Mouse (Mus musculus) liver, adult 2 months (tissue): ENCODE measurements around the gene Nav2. TPM values are rescaled to one million over a fixed set of nuclear protein-coding genes. Genes with fewer than 3 reads are reported as not detected.

Experiments
- DNase-seq: peaks from one replicate; pipeline ENCODE4 v3.0.0-alpha.2; 2011; ENCODE audit warnings: low read depth, low spot score; ENCODE audit errors: extremely low read depth
- H3K27ac ChIP-seq: fragments of 200-500 bp; replicated peaks from 2 replicates; pipeline ENCODE4 v1.5.1; 2012; ENCODE audit warnings: low read depth, mild to moderate bottlenecking, control low read depth, inconsistent platforms, low read length; ENCODE audit not compliant: insufficient read depth
- H3K27me3 ChIP-seq: fragments of 200-500 bp; 2 replicates; pipeline ENCODE4 v1.6.1; 2012; ENCODE audit warnings: mild to moderate bottlenecking, moderate library complexity, low read length, inconsistent platforms; ENCODE audit not compliant: control insufficient read depth, insufficient read depth
- H3K36me3 ChIP-seq: fragments of 200-500 bp; 2 replicates; pipeline ENCODE4 v1.6.1; 2012; ENCODE audit warnings: low read length, inconsistent platforms; ENCODE audit not compliant: control insufficient read depth, insufficient read depth
- H3K4me1 ChIP-seq: fragments of 200-500 bp; 2 replicates; pipeline ENCODE4 v1.6.1; 2011; ENCODE audit warnings: low read length; ENCODE audit not compliant: control insufficient read depth, insufficient read depth
- H3K4me3 ChIP-seq: fragments of 200-500 bp; 2 replicates; pipeline ENCODE4 v1.5.1; 2011; ENCODE audit warnings: low read depth, mild to moderate bottlenecking, control low read depth, low read length, moderate library complexity; ENCODE audit not compliant: insufficient read depth
- H3K79me2 ChIP-seq: fragments of 200-500 bp; 2 replicates; pipeline ENCODE4 v1.6.1; 2012; ENCODE audit warnings: inconsistent platforms, mild to moderate bottlenecking, low read length, moderate library complexity; ENCODE audit not compliant: control insufficient read depth, insufficient read depth
- H3K9ac ChIP-seq: fragments of 200-500 bp; 2 replicates; pipeline ENCODE4 v1.6.1; 2012; ENCODE audit warnings: low read depth, mild to moderate bottlenecking, control low read depth, inconsistent platforms, low read length
- CTCF ChIP-seq: fragments of 200-500 bp; IDR thresholded peaks from 2 replicates; pipeline ENCODE4 v1.5.1; 2011; ENCODE audit warnings: low read depth, low read length, control low read depth
- POLR2A ChIP-seq: fragments of 200-500 bp; IDR thresholded peaks from 2 replicates; pipeline ENCODE4 v1.6.1; 2011; ENCODE audit warnings: low read length, control low read depth; ENCODE audit not compliant: insufficient read depth; ENCODE audit errors: extremely low read depth
- WGBS: fragments of 180-500 bp; shearing (Covaris S2); methylation state at CpG from one replicate; pipeline ENCODE4 v1.1.7; 2018; 5-methylcytosine and 5-hydroxymethylcytosine counted together
- polyA plus RNA-seq: library from polyadenylated mRNA; depleted of rRNA; stranded (reverse); fragments of >200 nt; gene quantifications from 2 replicates; pipeline ENCODE4 v1.2.3, GENCODE M21; 2012
- total RNA-seq: library from RNA; depleted of rRNA; stranded (reverse); fragments of >200 nt; gene quantifications from 2 replicates; pipeline ENCODE4 v1.2.3, GENCODE M21; 2014

Nav2 gene
- total and polyA plus RNA-seq, 2 experiments, result 11.1 to 17.6 TPM

DNA sequence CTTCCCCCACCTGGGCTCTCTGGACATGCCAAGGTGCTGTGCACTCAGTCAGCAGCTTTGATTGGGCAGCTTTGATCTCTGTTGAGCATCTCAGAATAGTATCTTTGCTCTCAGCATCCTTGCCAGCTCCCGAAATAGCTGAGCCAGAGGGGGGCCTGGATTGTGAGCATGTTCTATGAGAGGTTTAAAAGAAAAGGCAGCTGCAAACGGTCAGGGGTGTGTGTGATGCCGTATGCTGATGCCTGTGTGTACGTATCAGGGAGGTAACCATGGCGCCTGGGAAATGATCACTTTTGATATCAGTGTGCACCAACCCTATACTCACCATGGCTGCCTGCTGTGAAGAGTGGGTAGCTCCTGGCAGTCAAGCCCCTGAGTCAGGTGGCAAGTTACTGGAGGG lies 275.2 kb downstream of the Nav2 start:
- no peak for TF ChIP-seq POLR2A
- no peak for TF ChIP-seq CTCF
- 86% methylated on average over 5 of the region's 5 CpGs for WGBS

DNA sequence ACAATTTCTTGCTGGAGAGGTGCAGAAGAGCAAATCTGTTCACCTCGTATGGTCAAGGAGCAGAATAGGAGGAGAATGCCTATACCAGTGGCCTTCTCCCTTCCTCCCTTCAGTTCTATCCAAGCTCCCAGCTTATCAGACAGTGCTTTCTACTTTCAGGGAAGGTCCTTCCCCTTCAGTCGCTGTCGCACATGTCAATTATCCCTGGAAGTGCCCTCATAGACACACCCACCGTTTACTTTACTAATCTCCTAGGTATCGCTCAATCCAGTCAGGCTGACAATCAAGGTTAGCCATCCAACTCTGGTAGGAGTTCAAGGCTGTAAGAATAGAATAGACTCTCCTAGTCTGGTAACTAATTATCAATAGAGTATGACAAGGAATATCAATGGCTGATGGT lies 277.5 kb downstream of the Nav2 start:
- Histone ChIP-seq H3K36me3 (no peaks in the 10 kb centered on the region), H3K27me3 (no peaks in the 10 kb centered on the region)
- 65% methylated on average over 5 of the region's 5 CpGs for WGBS

More for the DNA sequence above, 275.2 kb downstream of the Nav2 start:
- H3K4me3 ChIP-seq, result no peak overlapping the region
- H3K79me2 ChIP-seq, result no peaks in the 10 kb centered on the region
- no peaks in the 10 kb centered on the region for H3K36me3 ChIP-seq
- H3K4me1 ChIP-seq, result no peaks in the 10 kb centered on the region
- no peak for DNase-seq
- no peak overlapping the region for H3K9ac ChIP-seq
- no peak overlapping the region for H3K27ac ChIP-seq
- H3K27me3 ChIP-seq, result no peaks in the 10 kb centered on the region

DNA sequence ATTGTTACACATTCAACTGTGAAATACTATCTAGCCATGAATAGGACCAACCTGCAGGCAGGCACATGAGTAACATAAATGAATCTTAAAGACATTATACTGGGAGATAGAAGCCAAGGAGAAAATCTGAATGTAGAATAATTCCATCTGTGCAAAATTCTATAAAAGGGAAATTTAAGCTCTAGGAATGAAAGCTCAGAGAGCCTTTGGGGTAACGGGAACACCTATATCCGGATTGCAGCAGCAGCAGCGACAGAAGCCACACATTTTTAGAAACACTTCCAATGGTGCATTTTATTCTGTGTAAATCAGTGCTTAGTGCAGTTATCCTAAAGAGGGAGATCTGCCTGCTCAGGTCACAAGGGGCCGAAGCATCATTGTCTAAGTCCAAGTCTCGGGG lies 280.8 kb downstream of the Nav2 start:
- Histone ChIP-seq H3K4me1 (no peaks in the 10 kb centered on the region), H3K27me3 (no peaks in the 10 kb centered on the region), H3K4me3 (no peak overlapping the region), H3K36me3 (no peaks in the 10 kb centered on the region), H3K9ac (no peak overlapping the region), H3K27ac (no peak overlapping the region), H3K79me2 (no peaks in the 10 kb centered on the region)
- DNase-seq, result no peak
- WGBS, result 91% methylated on average over 5 of the region's 5 CpGs
- no peak for TF ChIP-seq POLR2A

More for the DNA sequence above, 277.5 kb downstream of the Nav2 start:
- H3K9ac ChIP-seq, result no peak overlapping the region
- H3K27ac ChIP-seq, result no peak overlapping the region
- H3K4me3 ChIP-seq, result no peak overlapping the region
- no peak for TF ChIP-seq POLR2A
- no peak for TF ChIP-seq CTCF
- H3K79me2 ChIP-seq, result no peaks in the 10 kb centered on the region
- DNase-seq, result no peak
- no peaks in the 10 kb centered on the region for H3K4me1 ChIP-seq

DNA sequence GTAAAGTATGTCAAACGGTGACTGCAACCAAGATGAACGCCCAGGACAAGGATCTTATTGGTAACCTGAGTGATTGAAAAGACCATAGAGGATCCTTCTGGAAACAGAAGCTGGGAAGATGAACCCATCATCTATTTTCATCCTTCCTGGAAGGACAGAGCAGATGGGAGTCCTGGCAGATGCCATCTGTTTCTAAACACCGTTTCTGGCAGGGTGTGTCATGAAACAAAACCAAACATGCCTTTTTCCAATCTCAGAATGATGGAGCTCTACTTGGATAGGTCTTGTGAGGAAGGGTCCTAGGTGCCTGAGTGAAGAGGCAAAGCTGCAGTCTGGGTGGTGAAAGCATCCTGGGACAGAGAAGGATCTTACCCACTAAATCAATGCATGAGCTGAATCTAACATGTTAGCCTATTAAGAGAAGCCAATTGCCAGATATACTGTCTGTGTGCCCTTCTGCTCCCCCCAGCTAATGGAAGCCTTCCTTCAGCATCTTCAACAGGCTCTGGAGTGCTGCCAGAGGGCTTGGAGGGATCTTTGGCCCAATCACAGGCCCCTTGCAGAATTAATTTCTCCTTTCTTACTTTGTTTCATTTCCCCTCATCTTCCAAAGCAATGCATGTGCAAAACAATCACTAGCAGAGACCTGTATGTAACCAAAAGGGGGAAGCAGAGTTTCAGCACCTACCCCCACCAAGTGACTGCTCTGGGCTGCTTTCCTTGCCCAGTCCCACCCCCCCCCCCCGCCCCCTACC lies 281.9 kb downstream of the Nav2 start:
- Histone ChIP-seq H3K27ac (no peak overlapping the region), H3K4me1 (no peaks in the 10 kb centered on the region), H3K4me3 (no peak overlapping the region), H3K9ac (no peak overlapping the region), H3K27me3 (no peaks in the 10 kb centered on the region), H3K79me2 (no peaks in the 10 kb centered on the region), H3K36me3 (no peaks in the 10 kb centered on the region)
- DNase-seq, result no peak
- WGBS, result 84% methylated on average over 4 of the region's 4 CpGs
- TF ChIP-seq POLR2A, result no peak
- no peak for TF ChIP-seq CTCF

DNA sequence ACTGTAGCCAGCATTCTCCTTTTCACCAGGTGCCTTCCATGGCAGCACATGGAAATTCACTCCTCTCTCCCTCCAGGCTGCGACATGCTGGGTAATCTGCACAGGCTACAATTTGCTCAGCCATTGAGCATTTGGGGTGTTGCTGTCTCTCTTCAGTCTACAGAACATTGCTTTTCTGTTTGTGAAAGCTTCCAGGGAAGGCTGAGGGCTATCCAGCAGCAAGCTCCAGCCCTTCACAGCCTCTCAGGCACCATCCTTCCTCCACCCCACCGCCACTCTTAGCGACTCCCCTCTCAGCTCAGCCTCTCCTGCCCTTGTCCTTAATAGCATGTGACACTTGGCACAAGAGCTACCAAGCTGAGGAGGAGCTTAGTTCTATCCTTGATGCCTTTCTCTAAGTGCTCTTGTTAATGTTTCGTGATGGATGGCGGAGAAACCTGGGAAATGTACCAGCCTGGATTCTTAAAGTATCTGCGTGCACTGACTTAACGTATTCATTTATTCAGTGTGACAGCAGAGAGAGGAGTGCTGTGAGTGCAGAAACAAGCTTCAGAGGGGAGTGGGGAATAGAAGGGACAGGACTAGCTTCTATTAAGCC lies 282.7 kb downstream of the Nav2 start:
- WGBS, result 78% methylated on average over 7 of the region's 7 CpGs
- Histone ChIP-seq H3K4me1 (no peaks in the 10 kb centered on the region), H3K27ac (no peak overlapping the region), H3K79me2 (no peaks in the 10 kb centered on the region), H3K27me3 (no peaks in the 10 kb centered on the region), H3K4me3 (no peak overlapping the region), H3K9ac (no peak overlapping the region), H3K36me3 (no peaks in the 10 kb centered on the region)
- DNase-seq, result no peak
- no peak for TF ChIP-seq POLR2A
- TF ChIP-seq CTCF, result no peak

DNA sequence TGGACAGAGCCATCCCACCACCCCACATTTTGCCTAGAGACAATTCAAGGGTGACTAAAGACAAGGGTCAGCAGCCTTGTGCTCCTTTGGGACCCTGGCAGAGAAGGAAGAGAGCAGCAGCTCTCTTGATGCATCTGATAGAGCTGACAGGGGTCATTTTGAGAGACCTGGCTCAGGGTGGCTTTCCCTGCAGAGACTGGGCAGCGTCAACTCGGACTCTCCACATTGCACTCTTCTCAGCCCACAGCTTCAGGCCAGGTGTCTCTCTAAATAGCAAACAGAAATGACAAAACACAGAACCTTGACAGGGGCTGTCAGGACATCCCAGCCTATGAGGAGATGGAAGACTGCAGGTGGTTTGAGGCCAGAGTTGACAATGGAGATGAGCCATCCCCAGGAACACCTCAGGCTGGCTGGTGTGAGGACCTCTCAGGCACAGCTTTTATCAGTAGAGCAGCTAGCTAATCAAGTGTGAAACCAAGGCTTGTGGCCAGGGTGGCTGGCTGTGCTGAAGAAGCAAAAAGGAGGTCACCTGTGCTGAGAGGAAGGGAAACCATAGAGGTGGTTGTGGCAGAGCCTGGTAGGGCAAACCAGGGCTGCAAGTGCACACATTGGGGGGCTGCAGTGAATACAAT lies 283.7 kb downstream of the Nav2 start:
- TF ChIP-seq CTCF, result no peak
- TF ChIP-seq POLR2A, result no peak
- WGBS, result 84% methylated on average over 2 of the region's 2 CpGs
- H3K27me3 ChIP-seq, result no peaks in the 10 kb centered on the region
- H3K27ac ChIP-seq, result no peak overlapping the region
- H3K4me1 ChIP-seq, result no peaks in the 10 kb centered on the region
- H3K79me2 ChIP-seq, result no peaks in the 10 kb centered on the region
- no peaks in the 10 kb centered on the region for H3K36me3 ChIP-seq
- no peak for DNase-seq
- no peak overlapping the region for H3K9ac ChIP-seq
- no peak overlapping the region for H3K4me3 ChIP-seq
